Mouse (Mus musculus): ENCODE data around the gene Cyp4x1.

The Cyp4x1 gene

DNA sequence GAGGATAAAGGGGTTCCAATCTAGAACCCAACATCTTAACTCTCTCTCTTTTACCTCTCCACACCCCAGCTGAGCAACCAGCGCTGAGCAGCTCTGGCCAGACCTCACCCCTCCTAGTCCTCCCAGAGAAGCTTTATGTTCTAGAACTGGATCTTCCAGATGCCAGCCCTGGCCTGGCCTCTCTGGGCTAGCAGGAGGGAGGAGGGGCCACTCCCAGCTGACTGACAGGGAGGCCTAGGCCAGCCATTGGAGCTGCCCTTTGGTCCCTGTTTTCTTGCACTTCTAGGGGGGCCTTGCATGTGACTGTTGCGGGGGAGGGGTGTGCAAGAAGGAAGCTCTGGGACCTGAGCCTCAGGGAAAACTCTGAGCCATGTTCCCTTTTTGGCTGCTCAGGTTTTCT is 43.5 kb downstream of the Cyp4x1 start:
- DNase-seq (ENCODE audit: low spot score): no peak

DNA sequence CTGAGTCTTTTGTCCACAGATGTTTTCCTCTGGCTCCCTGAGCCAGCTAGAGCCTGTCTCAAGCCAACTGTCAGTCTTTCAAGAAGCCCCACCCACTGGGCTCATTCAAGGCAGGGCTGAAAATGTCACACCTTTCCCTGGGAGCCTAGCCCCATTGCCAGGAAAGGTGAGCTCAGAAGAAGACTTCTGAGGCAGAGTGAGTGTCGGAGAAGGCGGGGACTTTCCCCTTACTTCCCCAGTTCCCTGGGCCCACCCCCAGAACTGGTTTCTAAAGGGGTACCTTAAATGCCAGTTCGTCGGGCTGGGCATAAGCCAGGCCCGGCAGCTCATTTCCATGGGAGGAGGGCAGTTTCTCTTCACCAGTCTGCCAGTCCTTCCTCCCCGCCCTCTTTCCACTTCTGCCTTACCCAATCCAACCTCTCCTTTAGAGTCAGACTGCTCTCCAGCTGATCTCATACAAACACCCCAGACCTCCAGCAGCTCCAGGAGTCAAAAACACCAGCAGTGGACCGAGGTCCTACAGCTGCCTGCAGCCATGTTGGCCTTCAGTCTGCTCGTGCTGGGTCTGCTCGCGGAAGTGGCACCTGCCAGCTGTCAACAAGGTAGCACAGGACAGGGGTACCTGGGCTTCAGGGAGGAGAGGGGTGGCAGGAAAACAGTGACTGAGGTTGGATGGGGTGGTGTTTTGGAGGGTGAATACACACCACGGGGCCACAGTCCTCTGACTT is 45.3 kb downstream of the Cyp4x1 start, which contains the start of gene Pdzk1ip1:
Gene Pdzk1ip1 (plus strand): TSS at position 98 of the 728 bp plus-strand sequence.
- no peak for DNase-seq (ENCODE audit: low spot score)

DNA sequence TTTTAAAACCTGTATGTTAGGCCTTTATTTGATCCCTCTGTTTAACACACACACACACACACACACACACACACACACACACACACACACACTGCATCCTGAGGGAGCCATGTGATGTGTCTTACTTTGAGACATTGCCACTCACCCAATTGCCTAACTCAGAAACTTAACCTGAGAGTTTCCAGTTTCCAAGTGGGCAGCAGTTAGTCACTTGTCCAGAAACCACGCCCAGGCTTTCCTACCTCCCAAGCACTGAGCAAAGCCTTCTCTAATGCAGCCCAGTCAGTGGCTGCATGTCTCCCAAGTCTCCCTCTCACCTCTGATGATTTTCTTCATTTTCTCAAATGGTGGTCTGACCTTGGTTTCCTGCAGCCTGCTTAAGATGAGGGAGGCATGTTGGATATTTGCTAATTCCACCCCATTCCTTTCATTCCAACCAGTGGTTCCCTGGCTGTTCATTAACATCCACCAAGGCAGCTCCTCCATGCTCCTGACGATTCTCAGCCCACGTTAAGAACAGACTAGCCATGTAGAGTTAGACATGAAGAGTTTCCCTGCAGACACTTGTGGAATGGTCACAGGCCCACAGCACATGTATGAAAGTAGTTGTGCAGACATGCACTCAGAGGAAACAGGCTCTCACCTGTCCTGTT is 47.2 kb downstream of the Cyp4x1 start:
- no peak for DNase-seq (ENCODE audit: low spot score)

DNA sequence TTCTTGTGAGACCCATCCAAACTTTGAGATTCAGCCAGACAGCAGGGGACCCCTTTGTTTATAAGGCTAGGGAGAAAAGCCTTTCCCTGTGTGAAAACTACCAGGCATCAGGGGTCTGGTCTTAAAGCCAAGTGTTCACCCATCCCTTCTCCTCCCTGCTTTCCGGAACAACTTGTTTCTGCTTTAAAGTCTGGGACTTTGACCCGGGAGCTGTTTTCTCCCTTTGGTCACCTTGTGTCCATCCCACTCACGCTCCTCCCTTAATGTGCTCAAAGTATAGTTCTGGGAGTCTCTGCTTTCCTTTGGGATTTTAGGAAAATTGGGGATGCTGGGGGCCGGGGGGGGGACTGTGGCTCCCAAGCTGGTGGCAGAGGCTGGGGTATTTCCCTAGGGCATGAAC is 47.8 kb downstream of the Cyp4x1 start:
- no peak for DNase-seq (ENCODE audit: low spot score)

DNA sequence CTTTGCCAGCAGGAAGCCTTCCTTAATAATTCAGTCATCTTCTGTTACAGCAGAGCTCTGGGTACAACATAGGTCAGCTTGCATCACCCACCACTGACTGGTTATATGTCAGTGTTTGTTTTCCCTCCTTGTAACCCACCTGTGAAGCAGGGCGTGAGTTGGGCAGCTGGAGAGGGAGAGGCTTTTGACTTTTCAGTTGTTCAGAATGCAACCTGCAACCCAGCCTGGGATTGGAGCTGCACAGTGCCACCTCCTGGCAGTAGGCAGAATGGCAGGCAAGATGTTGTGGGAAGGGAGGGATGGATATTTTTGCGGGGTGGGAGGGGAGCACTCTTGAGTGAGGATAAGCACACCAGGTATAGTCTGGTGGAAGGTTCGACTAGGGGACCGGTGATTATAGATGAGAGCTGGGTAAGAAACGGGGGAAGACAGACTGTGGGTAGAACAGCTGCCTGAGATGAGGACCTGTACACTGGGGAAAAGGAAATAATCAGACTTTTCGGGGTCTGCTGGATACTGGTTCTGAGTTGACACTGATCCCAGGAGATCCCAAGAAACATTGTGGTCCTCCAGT is 48.5 kb downstream of the Cyp4x1 start:
- no peak for DNase-seq (ENCODE audit: low spot score)

DNA sequence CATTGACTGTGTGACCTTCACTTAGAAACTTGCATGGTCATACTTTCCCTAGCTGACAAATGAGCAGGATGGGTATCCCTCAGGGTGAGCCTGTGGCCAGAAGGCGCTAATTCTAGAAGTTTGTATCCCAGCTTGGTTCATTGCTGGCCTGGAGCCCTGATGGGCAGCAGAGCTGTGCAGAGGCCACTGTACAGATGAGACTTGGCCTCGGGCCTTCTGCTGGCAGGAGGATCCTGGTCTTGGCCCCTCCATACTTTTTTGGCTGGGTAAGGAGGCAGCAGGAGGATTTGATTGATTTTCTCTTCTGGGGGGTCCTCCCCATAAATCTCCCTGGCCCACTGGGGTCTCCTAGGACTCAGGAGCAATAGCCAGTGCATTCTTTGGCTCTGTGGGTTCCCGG is 51.0 kb downstream of the Cyp4x1 start:
- DNase-seq (ENCODE audit: low spot score): no peak

DNA sequence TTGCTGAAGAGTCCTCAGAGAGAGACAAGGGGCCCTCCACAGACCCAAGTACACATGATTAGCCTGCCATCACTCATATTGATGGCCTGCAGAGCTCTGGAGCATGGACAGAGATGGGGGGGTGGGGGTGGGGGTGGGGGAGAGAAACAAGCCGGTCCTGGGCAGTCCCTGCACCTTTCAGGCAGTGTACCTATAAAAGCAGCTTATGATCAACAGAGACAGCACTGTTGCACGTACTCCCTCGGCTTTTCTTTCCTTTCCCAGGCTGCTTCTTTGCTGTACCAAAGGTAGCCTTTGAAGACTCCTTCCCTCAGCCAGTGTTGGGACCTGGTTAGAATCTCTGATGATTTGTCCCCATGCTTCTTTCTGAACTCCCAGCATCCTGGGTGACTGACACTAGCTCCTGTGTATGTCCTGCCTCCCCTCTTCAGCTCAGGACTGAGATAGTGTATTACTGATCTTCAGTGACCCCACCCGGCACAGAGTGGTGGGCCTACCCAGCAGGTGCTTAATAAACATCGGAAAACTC is 54.2 kb downstream of the Cyp4x1 start:
- DNase-seq (ENCODE audit: low spot score): no peak

DNA sequence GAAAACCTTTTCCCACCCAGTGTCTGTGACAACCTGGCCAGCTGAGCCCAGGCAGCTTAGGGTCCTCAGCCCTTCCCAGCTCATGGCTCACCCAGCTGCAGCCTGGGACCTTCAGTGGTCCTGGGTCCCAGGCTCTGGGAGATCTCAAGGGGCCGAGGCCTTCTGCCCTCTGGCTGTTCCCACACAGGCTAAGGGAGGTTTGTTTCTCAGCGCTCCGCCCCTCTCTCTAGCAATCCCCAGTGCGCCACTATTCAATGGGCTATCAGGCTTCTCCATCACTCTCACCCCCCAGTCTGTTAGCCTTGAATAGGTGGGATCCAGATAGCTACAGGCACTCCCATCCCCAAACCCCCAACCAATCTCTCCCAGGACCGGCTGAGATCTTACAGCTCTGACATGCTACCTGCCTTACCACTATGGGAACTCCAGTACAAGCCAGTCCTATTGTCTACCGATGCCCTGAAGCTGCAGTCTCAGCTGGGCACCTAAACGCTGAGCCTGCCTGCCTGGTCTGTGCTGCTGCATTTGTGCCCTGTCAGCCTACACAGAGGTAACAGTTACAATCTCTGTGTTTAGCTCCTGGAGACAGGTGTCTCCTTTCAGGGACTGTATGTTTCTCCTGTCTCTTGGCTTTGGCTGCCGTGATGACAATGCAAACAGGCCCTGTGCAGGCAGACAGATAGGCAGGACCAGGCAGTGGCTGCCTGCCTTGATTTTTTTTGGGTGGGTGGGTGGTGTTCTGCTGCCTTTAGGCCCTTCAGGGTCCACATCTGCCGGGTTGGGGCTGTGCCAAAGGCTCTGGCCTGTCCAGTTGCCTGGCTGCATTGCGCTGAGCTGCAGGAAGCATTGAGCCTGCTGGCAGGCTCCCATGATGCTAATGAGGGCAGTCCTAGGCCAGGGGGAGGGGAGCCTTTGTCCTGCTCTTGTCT is 54.9 kb downstream of the Cyp4x1 start:
- no peak for DNase-seq (ENCODE audit: low spot score)

DNA sequence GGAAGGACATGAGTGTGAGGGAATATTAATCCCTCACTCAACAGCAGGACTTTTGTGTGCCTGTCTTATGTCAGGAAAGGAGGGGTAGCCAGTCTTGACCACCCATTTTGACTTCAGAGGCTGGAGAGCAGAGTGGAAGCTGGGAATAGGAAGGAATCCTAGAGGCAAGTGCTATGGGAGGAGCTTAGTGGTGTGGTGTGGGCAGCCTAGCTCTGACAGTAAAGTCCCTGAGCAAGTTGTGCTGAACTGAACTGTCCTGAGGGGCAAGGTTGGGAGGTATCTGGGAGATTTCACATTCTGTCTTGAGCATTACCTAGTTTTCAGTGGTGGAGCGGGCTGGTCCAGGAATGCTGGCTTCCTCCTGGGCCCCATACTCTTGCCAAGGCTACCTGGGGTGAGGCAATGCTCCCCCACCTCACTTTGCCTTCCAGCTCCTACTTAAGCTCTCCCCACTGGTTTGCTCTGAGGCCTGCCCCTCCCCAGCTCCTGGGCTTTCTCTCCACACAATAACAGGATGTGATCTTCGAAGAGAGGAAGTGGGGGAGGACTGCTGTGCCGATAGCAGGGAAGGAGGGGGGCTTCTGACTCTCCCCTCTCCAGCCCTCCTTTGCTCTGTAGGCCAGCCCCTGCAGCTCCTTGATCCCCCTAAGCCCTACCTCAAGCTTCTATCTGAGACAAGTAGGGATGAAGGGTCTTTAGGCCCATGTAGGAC is 58.7 kb downstream of the Cyp4x1 start:
- no peak for DNase-seq (ENCODE audit: low spot score)

DNA sequence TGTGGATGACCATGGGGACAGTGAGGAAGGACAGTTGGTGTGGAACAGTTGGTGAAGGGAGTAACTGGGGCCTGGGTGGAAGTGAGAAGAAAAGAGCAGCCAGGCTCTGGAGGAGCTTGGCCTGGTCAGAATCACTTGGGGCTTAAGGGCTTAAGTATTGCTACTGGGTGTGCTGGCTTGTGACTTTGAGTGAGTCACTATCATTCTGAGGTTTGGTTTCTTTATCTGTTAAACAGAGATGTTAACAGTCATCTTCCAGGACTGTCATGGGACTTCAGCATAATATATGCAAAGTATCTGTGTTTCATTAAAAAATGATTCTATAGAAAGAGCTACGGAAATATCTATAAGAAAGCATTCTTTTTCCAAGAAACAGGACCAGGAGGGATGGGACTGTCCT is 59.3 kb downstream of the Cyp4x1 start:
- DNase-seq (ENCODE audit: low spot score): no peak

DNA sequence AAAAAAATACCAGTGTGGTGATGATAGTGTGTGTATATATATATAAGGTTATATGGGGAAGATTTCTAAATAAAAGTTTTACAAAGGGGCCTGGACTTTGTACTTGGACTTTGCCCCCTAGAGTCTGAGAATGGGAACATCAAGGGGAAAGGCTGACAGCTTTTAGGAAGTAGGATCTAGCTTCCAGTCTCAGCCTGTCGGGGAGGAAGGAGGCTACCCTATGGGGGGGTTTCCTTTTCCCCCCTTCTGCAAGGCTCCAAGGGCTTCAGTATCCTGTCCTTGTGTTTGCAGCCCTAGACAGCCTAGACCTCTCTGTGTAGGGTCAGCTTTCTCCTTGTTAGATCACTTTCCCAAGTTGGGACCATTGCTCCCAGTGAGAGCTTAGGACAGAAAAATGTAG is 62.4 kb downstream of the Cyp4x1 start:
- DNase-seq (ENCODE audit: low spot score): no peak

DNA sequence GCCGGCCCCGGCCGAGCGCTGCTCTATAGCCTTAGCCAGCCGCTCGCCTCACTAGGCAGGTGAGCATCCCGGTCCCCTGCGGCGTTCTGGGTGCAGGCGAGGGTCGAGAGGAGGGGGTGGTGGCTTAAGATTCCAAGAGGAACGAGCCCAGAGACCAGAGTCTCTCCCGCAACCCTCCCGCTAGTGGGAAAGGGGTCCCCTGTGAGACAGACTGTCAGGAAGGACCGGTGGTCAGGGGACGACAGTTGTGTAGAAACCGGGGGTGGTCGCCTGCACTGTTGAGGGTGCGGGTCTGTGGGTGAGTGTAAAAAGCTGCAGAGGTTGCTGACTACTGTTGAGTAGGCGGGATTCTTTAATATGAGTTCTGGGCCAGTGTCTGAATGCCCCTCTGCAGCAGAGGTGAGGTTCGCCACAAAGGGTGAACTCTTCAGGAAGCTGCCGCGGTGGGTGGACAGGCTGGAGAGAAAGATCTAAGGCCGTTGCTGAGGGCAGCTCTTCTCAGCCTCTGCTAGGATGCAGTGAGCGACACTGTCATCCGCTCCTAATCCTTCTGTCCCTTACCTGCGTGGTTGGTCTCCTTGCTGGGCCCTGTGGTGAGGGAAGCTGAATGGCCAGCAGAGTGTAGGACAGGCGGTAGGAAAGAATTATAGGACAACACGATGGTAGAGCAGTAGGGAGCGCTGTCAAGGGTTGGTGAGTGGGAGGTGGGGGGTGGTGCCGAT is 70.4 kb downstream of the Cyp4x1 start:
- no peak for DNase-seq (ENCODE audit: low spot score)

DNA sequence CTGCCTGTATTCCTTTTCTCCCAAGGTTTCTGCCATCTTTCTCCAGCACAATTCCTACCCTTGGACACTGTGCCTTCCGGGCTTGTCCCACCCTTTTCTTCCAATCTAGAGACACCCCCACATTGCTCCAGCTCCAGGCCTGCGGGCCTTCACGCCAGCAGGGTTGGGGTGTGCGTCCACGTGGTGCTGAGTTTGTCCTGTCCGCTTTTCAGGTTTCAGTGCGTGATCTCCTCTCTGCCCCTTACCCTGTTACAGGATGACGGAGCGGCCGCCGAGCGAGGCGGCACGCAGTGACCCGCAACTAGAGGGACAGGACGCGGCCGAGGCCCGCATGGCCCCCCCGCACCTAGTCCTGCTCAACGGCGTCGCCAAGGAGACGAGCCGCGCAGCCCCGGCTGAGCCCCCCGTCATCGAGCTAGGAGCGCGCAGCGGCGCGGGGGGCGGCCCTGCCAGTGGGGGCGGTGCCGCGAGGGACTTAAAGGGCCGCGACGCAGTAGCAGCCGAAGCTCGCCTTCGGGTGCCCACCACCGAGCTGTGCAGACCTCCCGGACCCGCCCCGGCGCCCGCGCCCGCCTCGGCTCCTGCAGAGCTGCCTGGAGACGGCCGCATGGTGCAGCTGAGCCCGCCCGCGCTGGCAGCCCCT is 71.1 kb downstream of the Cyp4x1 start:
- DNase-seq (ENCODE audit: low spot score): no peak

DNA sequence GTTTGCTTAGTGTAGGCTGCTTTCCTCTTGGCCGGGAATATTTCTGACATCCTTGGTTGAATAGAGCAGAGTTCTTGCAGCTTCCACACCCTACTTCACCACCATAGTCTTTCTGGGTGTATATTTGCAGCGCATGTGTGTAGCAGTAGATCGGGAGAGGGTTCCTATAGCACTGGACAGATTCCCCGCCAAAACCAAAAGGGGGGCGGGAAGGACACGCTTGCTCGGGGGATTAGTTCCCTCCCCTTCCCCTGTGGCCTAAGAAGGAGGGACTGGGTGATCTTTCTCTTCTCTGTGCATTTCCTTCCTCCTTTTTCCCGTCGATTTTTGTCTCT is 71.6 kb downstream of the Cyp4x1 start:
- no peak for DNase-seq (ENCODE audit: low spot score)

DNA sequence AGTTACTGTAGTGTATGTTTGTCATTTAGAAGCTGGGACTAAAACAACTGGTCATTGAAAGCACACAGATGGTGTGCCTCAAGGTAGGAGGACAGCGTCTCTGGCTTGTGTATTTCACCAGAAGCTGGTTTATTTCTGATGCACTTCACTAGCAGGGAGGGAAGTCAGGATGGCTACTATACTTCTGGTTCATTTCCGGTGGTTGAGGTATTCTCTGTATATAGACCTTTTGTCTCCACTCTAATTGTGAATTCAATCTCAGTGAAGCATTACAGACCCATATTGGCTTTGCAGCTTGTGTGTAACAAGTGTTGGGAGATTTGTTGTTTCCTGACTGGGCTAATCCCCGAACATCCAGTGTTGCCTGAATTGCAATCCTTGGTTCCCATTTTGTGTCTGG is 73.3 kb downstream of the Cyp4x1 start:
- DNase-seq (ENCODE audit: low spot score): no peak

DNA sequence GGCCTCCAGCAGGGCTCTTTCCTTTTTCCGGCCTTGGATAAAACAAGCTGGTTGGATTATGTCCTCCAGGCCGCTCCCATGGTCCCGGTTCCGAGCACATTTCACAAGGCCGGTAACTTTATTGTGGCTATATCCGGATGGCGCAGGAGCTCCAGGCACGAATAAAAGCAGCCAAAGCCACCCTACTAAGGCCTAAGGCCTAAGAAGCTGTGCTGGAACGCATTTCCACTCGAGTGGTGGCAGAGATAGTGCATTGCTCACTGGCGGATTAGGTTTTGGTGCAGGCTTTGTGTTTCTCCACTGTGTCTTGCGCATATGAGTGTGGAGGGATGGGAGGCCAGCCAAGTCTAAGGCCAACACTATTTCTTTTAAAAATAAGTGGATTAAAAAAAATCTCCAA is 74.2 kb downstream of the Cyp4x1 start:
- no peak for DNase-seq (ENCODE audit: low spot score)

DNA sequence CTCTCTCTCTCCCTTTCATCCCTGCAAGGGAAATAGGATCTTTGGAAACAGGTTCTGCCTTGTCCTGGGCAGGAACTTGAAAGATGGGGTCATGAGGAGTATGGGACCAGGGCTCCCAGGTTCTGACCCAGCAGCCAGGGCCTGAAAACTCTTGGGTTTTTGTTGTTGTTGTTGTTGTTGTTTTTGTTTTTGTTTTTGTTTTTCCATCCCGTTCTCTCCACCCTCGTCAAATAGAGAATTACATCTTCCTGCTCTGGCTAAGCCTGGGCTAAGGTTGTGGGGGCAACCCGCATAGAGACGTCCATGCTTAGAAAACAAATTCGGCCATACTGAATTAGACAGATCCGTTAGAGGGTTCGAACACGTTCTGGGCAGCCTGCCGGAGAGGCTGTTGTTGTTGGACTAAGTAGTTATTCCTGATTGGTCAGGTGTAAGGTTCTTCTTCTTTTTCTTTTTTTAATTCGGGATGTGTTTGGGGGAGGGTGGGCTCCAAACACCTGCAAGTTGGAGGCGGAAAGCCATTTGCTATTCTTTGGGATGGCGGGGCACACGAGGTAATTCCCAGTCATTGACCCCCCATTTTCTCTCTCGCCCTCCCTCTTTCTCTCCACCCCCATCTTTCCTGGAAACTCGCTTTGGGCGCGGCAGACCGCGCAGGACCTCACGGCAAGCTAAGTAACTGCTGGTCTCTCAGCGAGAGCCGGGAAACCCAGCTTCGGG is 75.0 kb downstream of the Cyp4x1 start:
- DNase-seq (ENCODE audit: low spot score): no peak

DNA sequence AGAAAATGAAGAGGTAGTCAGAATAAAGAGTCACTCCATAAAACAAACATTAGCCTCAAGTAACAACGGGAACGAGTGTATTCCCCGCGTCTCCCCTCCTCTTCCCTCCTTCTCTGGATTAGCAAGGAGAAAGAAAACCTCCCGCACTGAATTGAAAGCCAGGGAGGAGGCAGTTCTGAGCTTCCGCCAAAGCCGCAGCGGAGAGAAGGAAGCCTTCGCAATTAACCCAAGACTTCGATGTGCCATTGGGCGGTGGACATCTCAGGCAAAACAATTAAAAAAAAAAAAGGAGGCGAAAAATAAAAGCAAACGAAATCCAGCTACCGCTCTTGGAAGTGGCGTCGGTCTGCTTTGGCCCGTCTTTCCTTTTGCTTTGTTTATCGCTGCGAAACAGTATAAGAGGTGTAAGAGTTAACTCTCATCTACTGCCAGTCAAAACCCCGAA is 75.7 kb downstream of the Cyp4x1 start:
- DNase-seq (ENCODE audit: low spot score): no peak

DNA sequence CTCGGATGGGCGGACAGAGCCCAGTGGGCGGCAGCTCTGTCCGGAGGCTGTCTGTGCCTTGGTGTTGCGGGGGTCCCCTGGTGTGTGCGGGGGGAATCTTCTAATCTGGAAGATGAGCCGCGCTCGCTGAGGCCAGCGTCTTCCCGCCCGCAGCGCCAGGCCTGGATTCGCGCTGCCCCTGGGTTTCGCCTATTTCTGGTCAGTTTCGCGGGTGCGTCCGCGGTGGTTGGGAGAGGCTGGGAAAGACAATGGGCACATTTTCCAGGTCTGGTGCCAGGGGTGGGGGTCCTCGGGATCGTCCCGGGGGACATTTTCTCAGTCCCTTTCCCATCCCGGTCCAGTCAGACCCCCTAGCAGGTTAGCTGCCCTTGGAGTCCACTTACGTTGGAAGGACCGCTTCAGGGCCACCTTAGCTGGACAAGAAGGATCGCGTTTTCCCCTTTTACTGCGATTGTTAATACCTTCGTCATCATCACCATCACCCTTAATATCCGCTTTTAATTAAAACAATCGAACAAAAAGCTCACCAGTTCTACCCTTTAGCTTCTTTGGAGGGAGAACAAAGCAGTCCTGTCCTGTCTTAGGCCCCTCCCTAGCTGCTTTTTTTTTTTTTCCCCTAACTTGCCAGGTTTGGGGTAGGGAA is 76.3 kb downstream of the Cyp4x1 start:
- no peak for DNase-seq (ENCODE audit: low spot score)

Measured in layer of hippocampus, adult 9-10 months (tissue).